Mouse (Mus musculus) kidney, adult 2 months (tissue): ENCODE measurements around the gene Gm9936. TPM values are rescaled to one million over a fixed set of nuclear protein-coding genes. Genes with fewer than 3 reads are reported as not detected.
"Not testable (repeated sequence)": the region's sequence is repeated elsewhere in the genome, so short reads cannot be mapped to it uniquely, and the experiment has no call there.

Source experiments
- DNase-seq: peaks from one replicate; pipeline ENCODE4 v3.0.0; 2021
- H3K27ac ChIP-seq: fragments of 200-500 bp; 2 replicates; pipeline ENCODE4 v1.5.1; 2012; ENCODE audit warnings: low read depth, low read length, control low read depth, inconsistent platforms; ENCODE audit not compliant: insufficient read depth
- H3K27me3 ChIP-seq: fragments of 200-500 bp; replicated peaks from 2 replicates; pipeline ENCODE4 v1.6.1; 2012; ENCODE audit warnings: mild to moderate bottlenecking, moderate library complexity, low read length, inconsistent platforms; ENCODE audit not compliant: control insufficient read depth, insufficient read depth
- H3K36me3 ChIP-seq: fragments of 200-500 bp; 2 replicates; pipeline ENCODE4 v1.6.1; 2012; ENCODE audit warnings: mild to moderate bottlenecking, moderate library complexity, low read length, inconsistent platforms; ENCODE audit not compliant: control insufficient read depth, insufficient read depth
- H3K4me1 ChIP-seq: fragments of 200-500 bp; 2 replicates; pipeline ENCODE4 v1.6.1; 2011; ENCODE audit warnings: low read length; ENCODE audit not compliant: control insufficient read depth, insufficient read depth
- H3K4me3 ChIP-seq: fragments of 200-500 bp; 2 replicates; pipeline ENCODE4 v1.5.1; 2011; ENCODE audit warnings: mild to moderate bottlenecking, low read depth, low read length, control low read depth; ENCODE audit not compliant: insufficient read depth
- CTCF ChIP-seq: fragments of 200-500 bp; conservative IDR thresholded peaks from 2 replicates; pipeline ENCODE4 v1.5.1; 2011; ENCODE audit warnings: low read depth, mild to moderate bottlenecking, control low read depth, low read length, moderate library complexity, mixed read lengths; ENCODE audit not compliant: insufficient read depth, insufficient read length
- POLR2A ChIP-seq: fragments of 200-500 bp; IDR thresholded peaks from one replicate; pipeline ENCODE4 v1.6.1; 2011; ENCODE audit warnings: low read depth, low read length, control low read depth
- WGBS: fragments of 180-500 bp; shearing (Covaris S2); methylation state at CpG from one replicate; pipeline ENCODE4 v1.1.7; 2018; 5-methylcytosine and 5-hydroxymethylcytosine counted together
- polyA plus RNA-seq: library from polyadenylated mRNA; depleted of rRNA; stranded (reverse); fragments of >200 nt; gene quantifications from 2 replicates; pipeline ENCODE4 v1.2.3, GENCODE M21; 2012

The Gm9936 gene
- polyA plus RNA-seq, 1 experiment: not detected

GRCm38 (mm10) chr5:114861730-114862129 lies 3.2 kb upstream of the Gm9936 start:
- no peaks in the 10 kb centered on the region for H3K36me3 ChIP-seq
- TF ChIP-seq POLR2A (no peak), CTCF (no peak)
- DNase-seq: peak; percentile 75
- peaks cover 3% of the 10 kb centered on the region; the same call in 1 of the 2 replicates for H3K4me1 ChIP-seq
- no peak overlapping the region for H3K27ac ChIP-seq
- H3K4me3 ChIP-seq: no peak overlapping the region
- 28% methylated on average over 6 of the region's 6 CpGs for WGBS
- no peaks in the 10 kb centered on the region for H3K27me3 ChIP-seq

- peak; percentile 57 for DNase-seq
- WGBS: 6% methylated on average over 18 of the region's 18 CpGs
- no peaks in the 10 kb centered on the region for H3K36me3 ChIP-seq
- H3K27me3 ChIP-seq: no peaks in the 10 kb centered on the region
- H3K4me1 ChIP-seq: peaks cover 3% of the 10 kb centered on the region; the same call in 1 of the 2 replicates
- no peak overlapping the region for H3K4me3 ChIP-seq
- peak; percentile 87 for TF ChIP-seq CTCF
- no peak for TF ChIP-seq POLR2A
- no peak overlapping the region for H3K27ac ChIP-seq
Measured at GRCm38 (mm10) chr5:114859253-114859652, 771 bp upstream of the Gm9936 start.

- not testable (repeated sequence) for H3K27ac ChIP-seq, DNase-seq, H3K27me3 ChIP-seq, H3K4me1 ChIP-seq, H3K4me3 ChIP-seq, H3K36me3 ChIP-seq
- 91% methylated on average over 3 of the region's 5 CpGs for WGBS
Measured at GRCm38 (mm10) chr5:114853364-114853763, 5.1 kb downstream of the Gm9936 start, which contains the start of gene 4930519G04Rik. 4930519G04Rik (plus strand) TSS chr5:114853664.

- H3K36me3 ChIP-seq: no peaks in the 10 kb centered on the region
- no peak for TF ChIP-seq POLR2A
- no peak for TF ChIP-seq CTCF
- no peak overlapping the region for H3K27ac ChIP-seq
- 84% methylated on average over 20 of the region's 20 CpGs for WGBS
- H3K4me1 ChIP-seq: no peaks in the 10 kb centered on the region
- no peak for DNase-seq
- no peak overlapping the region for H3K4me3 ChIP-seq
- no peaks in the 10 kb centered on the region for H3K27me3 ChIP-seq
Measured at GRCm38 (mm10) chr5:114851565-114852236, 6.8 kb downstream of the Gm9936 start.

- not testable (repeated sequence) for DNase-seq, H3K4me3 ChIP-seq, H3K4me1 ChIP-seq, H3K36me3 ChIP-seq, H3K27ac ChIP-seq, H3K27me3 ChIP-seq
- 84% methylated on average over 2 of the region's 2 CpGs for WGBS
Measured at GRCm38 (mm10) chr5:114844371-114844770, 14.1 kb downstream of the Gm9936 start.

- WGBS: 85% methylated on average over 5 of the region's 5 CpGs
- Histone ChIP-seq H3K27me3 (no peaks in the 10 kb centered on the region), H3K36me3 (no peaks in the 10 kb centered on the region), H3K4me1 (no peaks in the 10 kb centered on the region), H3K27ac (no peak overlapping the region), H3K4me3 (no peak overlapping the region)
- DNase-seq: no peak
- TF ChIP-seq POLR2A (no peak), CTCF (no peak)
Measured at GRCm38 (mm10) chr5:114842674-114843073, 15.8 kb downstream of the Gm9936 start.

GRCm38 (mm10) chr5:114842155-114842554 lies 16.3 kb downstream of the Gm9936 start:
- 39% methylated on average over 3 of the region's 3 CpGs for WGBS
- H3K27me3 ChIP-seq, H3K36me3 ChIP-seq, H3K27ac ChIP-seq, DNase-seq, H3K4me3 ChIP-seq, H3K4me1 ChIP-seq: not testable (repeated sequence)

GRCm38 (mm10) chr5:114840481-114840880 lies 18.0 kb downstream of the Gm9936 start:
- H3K27ac ChIP-seq, DNase-seq, H3K4me1 ChIP-seq, H3K4me3 ChIP-seq, H3K36me3 ChIP-seq, H3K27me3 ChIP-seq: not testable (repeated sequence)
- 59% methylated on average over 5 of the region's 5 CpGs for WGBS
